Mouse (Mus musculus): ENCODE measurements around the gene Clec16a. TPM values are rescaled to one million over a fixed set of nuclear protein-coding genes. Genes with fewer than 3 reads are reported as not detected.

Gene Clec16a
- polyA plus RNA-seq, 1 experiment from 2014 or later = 51.6 TPM

DNA sequence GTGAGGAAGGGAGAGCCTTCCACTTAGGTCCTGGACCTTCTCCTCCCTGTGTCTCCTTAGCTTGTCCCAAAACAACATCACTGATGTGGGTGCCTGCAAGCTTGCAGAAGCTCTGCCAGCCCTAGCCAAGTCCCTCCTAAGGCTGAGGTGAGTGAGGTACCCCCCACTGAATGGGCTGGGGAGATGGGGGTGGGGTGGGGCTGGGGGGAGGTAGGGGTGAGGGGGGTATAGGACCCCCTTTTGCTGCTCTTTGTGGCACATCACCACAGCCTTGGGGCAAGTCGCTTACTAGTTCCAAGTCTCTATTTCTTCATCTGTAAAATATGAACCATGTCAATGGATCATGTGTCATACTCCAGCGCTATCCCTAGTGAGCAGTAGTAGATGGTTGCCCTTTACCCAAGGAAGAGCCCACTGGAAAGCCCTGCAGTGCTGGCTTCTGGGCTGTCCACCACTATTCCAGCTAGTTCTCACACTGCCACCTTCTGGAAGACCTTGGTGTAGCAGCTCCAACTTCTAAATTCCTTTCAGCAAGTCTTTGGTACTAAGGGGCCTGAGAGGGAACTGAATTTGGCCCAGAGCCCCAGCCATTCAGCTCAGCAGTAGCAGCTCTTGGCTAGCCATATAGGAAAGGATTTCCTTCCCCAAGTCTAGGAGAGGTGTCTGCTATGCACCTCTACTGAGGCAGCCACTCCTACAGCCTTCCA is 24.1 kb upstream of the Clec16a start:
- 36% methylated on average over 2 of the region's 2 CpGs for WGBS
- no peak overlapping the region for H3K27ac ChIP-seq (replicated peaks)
- H3K4me3 ChIP-seq = no peak overlapping the region
- peak; percentile 72 for ATAC-seq (ENCODE audit: low FRiP score, low read depth)
- H3K9me3 ChIP-seq = no peaks in the 10 kb centered on the region
- no peaks in the 10 kb centered on the region for H3K27me3 ChIP-seq
- H3K36me3 ChIP-seq = no peaks in the 10 kb centered on the region
- H3K9ac ChIP-seq (replicated peaks) = no peak overlapping the region
- no peaks in the 10 kb centered on the region for H3K4me1 ChIP-seq
- H3K4me2 ChIP-seq (replicated peaks) = no peak overlapping the region

DNA sequence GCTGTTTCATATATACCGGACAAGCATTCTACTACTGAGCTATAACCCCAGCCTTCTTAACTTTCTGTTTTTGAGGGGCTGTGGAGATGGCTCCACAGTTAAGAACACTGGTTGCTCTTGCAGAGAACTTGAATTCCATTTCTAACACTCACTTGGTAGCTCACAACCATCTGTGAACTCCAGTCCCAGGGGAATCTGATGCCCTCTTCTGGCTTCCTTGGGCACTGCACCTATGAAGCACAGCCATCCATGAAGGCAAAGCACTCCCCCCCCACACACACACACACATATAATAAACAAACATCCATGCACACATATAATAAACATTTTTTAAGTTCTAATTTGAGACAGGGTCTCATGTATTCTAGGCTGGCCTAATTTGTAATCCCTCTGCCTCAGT is 22.3 kb upstream of the Clec16a start:
- 91% methylated on average over 1 of the region's 1 CpGs for WGBS
- 0 out of 2 replicates have a peak, but pooled peaks have one; percentile 29 for ATAC-seq (ENCODE audit: low FRiP score, low read depth)

DNA sequence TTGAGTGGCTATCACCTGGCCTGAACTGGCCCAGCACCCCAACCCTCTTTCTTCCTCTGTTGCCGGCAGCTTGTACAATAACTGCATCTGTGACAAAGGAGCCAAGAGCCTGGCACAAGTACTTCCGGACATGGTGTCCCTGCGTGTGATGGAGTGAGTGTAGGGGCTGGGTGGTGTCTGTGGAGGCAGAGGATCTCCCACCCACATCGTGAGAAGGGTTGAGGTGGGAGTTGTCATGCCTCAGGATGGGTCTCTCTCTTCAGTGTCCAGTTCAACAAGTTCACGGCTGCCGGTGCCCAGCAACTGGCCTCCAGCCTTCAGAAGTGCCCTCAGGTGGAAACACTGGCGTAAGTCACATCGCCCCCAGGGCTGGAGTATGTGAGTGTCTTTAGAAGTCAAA is 21.5 kb upstream of the Clec16a start:
- Histone ChIP-seq H3K4me3 (no peak overlapping the region), H3K9me3 (no peaks in the 10 kb centered on the region), H3K27ac (replicated peaks) (no peak overlapping the region), H3K36me3 (no peaks in the 10 kb centered on the region), H3K4me2 (replicated peaks) (no peak overlapping the region), H3K9ac (replicated peaks) (no peak overlapping the region), H3K27me3 (no peaks in the 10 kb centered on the region), H3K4me1 (no peaks in the 10 kb centered on the region)
- 87% methylated on average over 8 of the region's 8 CpGs for WGBS
- no peak for ATAC-seq (ENCODE audit: low FRiP score, low read depth)

More for the DNA sequence above, 22.3 kb upstream of the Clec16a start:
- Histone ChIP-seq H3K36me3 (no peaks in the 10 kb centered on the region), H3K4me1 (no peaks in the 10 kb centered on the region), H3K4me3 (no peak overlapping the region), H3K27ac (replicated peaks) (no peak overlapping the region), H3K9ac (replicated peaks) (no peak overlapping the region), H3K4me2 (replicated peaks) (no peak overlapping the region), H3K27me3 (no peaks in the 10 kb centered on the region), H3K9me3 (no peaks in the 10 kb centered on the region)

DNA sequence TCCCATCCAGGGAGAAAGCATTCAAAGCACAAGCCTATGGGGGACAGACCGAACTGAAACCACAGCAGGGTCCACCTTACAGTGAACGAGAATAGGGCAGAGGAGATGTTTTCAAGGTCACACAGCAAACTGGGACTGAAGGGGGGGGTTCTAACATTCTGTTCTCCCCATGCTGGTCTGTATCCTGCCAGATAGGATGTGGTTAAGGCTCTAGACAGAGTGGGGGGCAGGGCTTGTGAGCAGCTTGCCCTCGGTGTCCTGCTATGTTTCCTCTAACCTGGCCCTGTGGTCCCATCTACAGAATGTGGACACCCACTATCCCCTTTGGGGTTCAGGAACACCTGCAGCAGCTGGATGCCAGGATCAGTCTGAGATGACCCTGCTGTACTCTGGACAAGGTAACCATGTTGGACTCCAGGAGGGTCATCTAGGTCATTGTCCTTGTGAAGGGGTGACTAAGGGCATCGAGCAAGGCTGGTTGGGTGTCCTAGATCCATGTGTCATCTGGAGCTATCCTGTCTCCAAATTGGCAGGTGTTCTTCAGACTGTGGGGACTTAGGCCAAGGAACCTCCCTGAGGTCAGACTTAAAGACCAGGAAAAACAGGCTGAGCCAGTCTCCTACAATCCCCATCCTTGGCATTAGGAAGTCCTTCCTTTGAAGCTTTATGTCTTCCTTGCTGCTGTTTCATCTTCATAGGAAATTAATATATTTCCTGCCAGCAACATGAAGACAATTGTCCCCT is 20.1 kb upstream of the Clec16a start:
- 89% methylated on average over 4 of the region's 4 CpGs for WGBS

DNA sequence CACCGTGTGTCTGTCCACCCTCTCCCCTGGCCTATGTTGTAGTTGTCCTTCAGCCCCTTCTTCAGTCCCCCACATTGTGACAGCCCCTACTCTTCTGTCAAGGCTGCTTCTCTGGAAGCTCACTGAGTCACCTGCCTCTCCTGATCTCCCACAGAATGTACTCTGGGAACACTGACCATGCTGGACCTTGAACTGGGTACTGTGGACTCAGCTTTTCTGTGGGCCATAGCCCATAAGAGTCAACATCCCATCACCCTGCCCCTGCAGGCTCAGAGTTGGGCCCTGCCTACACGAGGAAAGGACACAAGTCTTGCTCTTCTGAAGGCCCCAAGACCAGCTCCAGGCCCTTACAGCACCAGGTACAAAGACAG is 19.5 kb upstream of the Clec16a start:
- no peaks in the 10 kb centered on the region for H3K4me1 ChIP-seq
- no peak overlapping the region for H3K4me2 ChIP-seq (replicated peaks)
- ATAC-seq (ENCODE audit: low FRiP score, low read depth) = no peak
- peaks cover 12% of the 10 kb centered on the region for H3K36me3 ChIP-seq
- WGBS = 69% methylated on average over 2 of the region's 2 CpGs
- H3K27me3 ChIP-seq = no peaks in the 10 kb centered on the region
- H3K9me3 ChIP-seq = no peaks in the 10 kb centered on the region
- H3K4me3 ChIP-seq = no peak overlapping the region
- H3K27ac ChIP-seq (replicated peaks) = no peak overlapping the region
- no peak overlapping the region for H3K9ac ChIP-seq (replicated peaks)

More for the DNA sequence above, 20.1 kb upstream of the Clec16a start:
- Histone ChIP-seq H3K9ac (replicated peaks) (no peak overlapping the region), H3K4me1 (no peaks in the 10 kb centered on the region), H3K27ac (replicated peaks) (no peak overlapping the region), H3K4me2 (replicated peaks) (no peak overlapping the region), H3K27me3 (no peaks in the 10 kb centered on the region), H3K36me3 (peaks cover 7% of the 10 kb centered on the region), H3K9me3 (no peaks in the 10 kb centered on the region), H3K4me3 (no peak overlapping the region)
- no peak for ATAC-seq (ENCODE audit: low FRiP score, low read depth)

DNA sequence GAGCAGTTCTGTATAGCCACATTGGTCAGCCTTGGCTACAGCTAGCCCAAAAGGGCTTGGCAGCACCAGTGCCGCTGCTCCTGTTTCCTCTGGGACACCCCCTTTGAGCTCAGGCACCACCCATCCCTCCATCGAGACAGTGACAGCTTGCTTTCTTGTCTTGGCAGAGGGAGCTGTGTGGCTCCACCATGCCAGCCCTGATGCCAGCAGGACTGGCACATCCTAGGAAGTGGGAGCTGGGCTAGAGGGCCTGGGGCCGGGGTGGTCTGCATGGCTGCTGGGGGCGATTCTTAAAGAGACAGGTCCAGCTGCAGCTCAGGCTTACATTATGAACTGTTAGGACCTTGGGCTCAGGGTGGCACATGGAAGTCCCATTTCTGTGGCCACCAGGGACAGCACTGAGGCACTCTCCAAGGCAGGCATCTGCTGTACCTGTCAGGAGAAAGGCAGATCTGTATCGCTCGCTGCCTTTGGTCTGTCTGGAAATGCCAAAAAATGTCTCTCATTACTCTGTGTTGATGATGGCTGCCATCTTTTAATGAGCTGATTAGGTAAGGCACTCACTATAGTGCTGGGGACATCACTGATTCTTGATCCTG is 18.0 kb upstream of the Clec16a start:
- WGBS = 86% methylated on average over 6 of the region's 6 CpGs

DNA sequence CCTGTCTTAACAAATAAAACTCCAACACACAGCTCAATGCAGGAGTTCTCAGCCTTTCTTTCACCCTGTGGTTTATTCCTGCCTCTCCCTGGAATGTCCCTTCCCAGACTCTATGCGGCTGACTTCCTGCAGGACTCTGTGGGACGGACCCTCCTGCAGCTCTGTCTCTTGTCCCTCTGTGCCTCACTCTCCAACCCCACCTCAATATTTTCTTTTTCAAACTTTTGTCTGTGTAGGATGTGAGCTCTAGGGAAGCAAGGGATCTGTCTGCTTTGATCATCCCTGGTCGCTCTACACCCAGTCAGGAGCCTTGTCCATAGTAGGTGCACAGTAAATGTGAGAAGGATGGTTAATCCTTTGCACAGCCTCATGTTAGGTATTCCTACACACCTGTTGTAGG is 16.8 kb upstream of the Clec16a start:
- Histone ChIP-seq H3K4me1 (no peaks in the 10 kb centered on the region), H3K27ac (replicated peaks) (no peak overlapping the region), H3K4me3 (no peak overlapping the region), H3K9ac (replicated peaks) (no peak overlapping the region), H3K9me3 (no peaks in the 10 kb centered on the region), H3K36me3 (peaks cover 28% of the 10 kb centered on the region), H3K27me3 (no peaks in the 10 kb centered on the region), H3K4me2 (replicated peaks) (no peak overlapping the region)
- 73% methylated on average over 3 of the region's 3 CpGs for WGBS
- no peak for ATAC-seq (ENCODE audit: low FRiP score, low read depth)

More for the DNA sequence above, 18.0 kb upstream of the Clec16a start:
- Histone ChIP-seq H3K9ac (replicated peaks) (no peak overlapping the region), H3K4me2 (replicated peaks) (no peak overlapping the region), H3K36me3 (peaks cover 27% of the 10 kb centered on the region), H3K9me3 (no peaks in the 10 kb centered on the region), H3K4me1 (no peaks in the 10 kb centered on the region), H3K27ac (replicated peaks) (no peak overlapping the region), H3K4me3 (no peak overlapping the region), H3K27me3 (no peaks in the 10 kb centered on the region)
- ATAC-seq (ENCODE audit: low FRiP score, low read depth) = no peak

DNA sequence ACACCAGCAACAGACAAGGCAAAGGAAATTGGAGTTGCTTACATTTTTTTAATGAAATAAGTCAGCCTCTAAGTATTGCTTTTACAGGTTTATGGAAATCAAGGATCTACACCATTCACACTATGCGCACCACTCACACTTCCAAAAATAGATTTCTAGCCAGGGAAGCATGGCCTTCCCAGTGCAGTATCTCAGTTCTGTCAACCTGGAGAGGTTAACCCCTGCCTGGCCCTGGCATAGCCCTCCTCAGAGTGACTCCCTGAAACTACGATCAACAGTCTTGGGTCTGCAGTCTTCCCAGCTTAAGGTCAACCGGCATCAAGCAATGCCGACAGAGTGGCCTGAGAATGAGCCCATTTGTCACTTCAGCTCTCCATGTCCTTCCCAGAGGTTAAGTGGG is 15.0 kb upstream of the Clec16a start:
- Histone ChIP-seq H3K4me3 (no peak overlapping the region), H3K4me2 (replicated peaks) (no peak overlapping the region), H3K9me3 (no peaks in the 10 kb centered on the region), H3K27me3 (no peaks in the 10 kb centered on the region), H3K27ac (replicated peaks) (no peak overlapping the region), H3K4me1 (no peaks in the 10 kb centered on the region), H3K9ac (replicated peaks) (no peak overlapping the region), H3K36me3 (peaks cover 28% of the 10 kb centered on the region)
- 94% methylated on average over 4 of the region's 4 CpGs for whole genome bisulfite sequencing
- no peak for ATAC-seq (ENCODE audit: low FRiP score, low read depth)

DNA sequence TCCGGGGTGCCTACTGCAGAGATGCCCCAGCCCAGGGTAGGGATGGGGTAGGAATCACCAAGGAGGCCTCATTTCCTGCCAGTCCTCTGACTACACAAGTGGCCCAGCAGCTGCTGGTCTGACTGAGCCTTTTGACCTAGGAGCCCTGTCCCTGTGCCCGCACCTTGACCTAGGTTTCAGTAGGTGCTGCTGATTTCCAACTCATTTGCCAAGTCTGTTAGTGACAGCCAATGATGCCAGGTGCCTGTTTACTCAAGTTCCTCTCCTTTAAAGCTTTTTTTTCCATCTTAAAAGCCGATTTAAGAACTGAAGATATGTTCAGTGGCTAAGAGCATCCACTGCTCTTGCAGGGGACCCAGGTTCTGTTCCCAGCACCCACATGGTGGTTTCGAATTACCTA is 11.4 kb upstream of the Clec16a start:
- no peak for ATAC-seq (ENCODE audit: low FRiP score, low read depth)
- WGBS = 90% methylated on average over 4 of the region's 4 CpGs
- no peak overlapping the region for H3K4me2 ChIP-seq (replicated peaks)
- peaks cover 34% of the 10 kb centered on the region for H3K36me3 ChIP-seq
- no peak overlapping the region for H3K4me3 ChIP-seq
- H3K9ac ChIP-seq (replicated peaks) = no peak overlapping the region
- H3K27me3 ChIP-seq = no peaks in the 10 kb centered on the region
- no peak overlapping the region for H3K27ac ChIP-seq (replicated peaks)
- no peaks in the 10 kb centered on the region for H3K4me1 ChIP-seq
- no peaks in the 10 kb centered on the region for H3K9me3 ChIP-seq

DNA sequence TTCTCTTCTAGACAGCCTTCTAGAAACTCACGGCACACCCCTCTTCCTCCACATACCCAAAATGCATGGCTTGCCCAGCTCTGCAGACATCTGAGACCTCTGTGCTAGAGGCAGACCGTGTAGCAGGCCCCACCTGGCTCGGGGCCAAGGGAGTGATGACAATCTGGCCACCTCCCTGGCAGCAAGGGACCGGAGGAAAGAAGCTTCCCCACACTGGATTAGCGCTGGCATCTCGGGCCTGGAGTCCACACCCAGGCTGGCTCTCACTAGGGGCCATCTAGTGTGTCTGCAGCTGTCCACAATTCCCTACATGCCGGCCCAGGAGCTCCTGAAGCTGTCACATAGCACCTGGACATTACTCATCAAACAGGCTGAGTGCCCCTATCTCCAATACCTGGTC is 10.6 kb upstream of the Clec16a start:
- Histone ChIP-seq H3K9ac (replicated peaks) (no peak overlapping the region), H3K27me3 (no peaks in the 10 kb centered on the region), H3K4me1 (peaks cover 7% of the 10 kb centered on the region; the same call in 1 of the 2 replicates), H3K36me3 (peaks cover 31% of the 10 kb centered on the region), H3K9me3 (no peaks in the 10 kb centered on the region), H3K4me2 (replicated peaks) (no peak overlapping the region), H3K27ac (replicated peaks) (no peak overlapping the region), H3K4me3 (no peak overlapping the region)
- WGBS = 89% methylated on average over 7 of the region's 7 CpGs
- ATAC-seq (ENCODE audit: low FRiP score, low read depth) = no peak

DNA sequence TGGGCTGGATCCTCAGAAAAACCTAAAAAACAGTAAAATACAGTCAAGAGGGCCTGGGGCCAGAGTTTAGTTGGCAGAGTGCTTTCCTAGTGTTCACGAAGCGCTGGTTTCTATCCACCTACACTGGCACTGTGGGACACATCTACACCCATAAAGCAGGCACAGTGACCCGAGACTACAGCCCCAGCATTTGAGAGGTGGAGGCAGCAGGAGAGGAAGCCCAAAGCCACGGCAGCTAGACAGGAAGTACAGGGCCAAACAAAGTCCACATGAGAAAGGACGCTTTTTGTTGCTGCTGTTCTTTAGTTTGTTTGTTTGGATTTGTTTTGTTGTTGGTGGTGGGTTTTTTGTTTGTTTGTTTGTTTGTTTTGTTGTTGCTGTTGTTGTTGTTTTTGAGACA is 8.8 kb upstream of the Clec16a start:
- 85% methylated on average over 5 of the region's 5 CpGs for WGBS
- Histone ChIP-seq H3K4me3 (no peak overlapping the region), H3K4me1 (peaks cover 25% of the 10 kb centered on the region), H3K36me3 (peaks cover 15% of the 10 kb centered on the region), H3K27me3 (no peaks in the 10 kb centered on the region), H3K9ac (replicated peaks) (no peak overlapping the region), H3K4me2 (replicated peaks) (no peak overlapping the region), H3K9me3 (no peaks in the 10 kb centered on the region), H3K27ac (replicated peaks) (no peak overlapping the region)
- no peak for ATAC-seq (ENCODE audit: low FRiP score, low read depth)

DNA sequence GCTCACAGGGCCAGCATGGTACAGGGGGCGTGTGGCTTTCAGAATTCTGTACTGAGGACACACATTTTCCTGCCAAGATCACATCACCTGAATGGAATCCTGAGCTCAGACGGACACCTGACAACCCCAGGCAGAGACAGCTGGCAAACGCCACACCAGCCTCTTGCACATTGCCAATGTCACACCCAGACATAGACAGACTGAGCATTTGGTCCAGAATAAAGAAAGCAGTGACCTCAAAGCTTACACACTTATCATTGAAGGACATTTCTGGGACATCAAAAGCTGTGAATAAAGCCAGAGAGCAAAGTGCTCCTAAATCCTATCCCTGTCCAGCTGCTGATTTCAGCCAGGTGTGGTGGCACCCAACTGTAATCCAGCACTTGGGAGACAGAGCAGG is 8.2 kb upstream of the Clec16a start:
- Histone ChIP-seq H3K36me3 (peaks cover 9% of the 10 kb centered on the region), H3K9me3 (no peaks in the 10 kb centered on the region), H3K27me3 (no peaks in the 10 kb centered on the region), H3K9ac (replicated peaks) (no peak overlapping the region), H3K4me3 (no peak overlapping the region), H3K27ac (replicated peaks) (no peak overlapping the region), H3K4me1 (peaks cover 31% of the 10 kb centered on the region), H3K4me2 (replicated peaks) (no peak overlapping the region)
- no peak for ATAC-seq (ENCODE audit: low FRiP score, low read depth)
- 83% methylated on average over 3 of the region's 3 CpGs for WGBS

Measured in midbrain, embryonic 12.5 days (tissue).